Mouse (Mus musculus) MEL (cell line): ENCODE data around the gene Sec24d. TPM values are rescaled to one million over a fixed set of nuclear protein-coding genes. Genes with fewer than 3 reads are reported as not detected.

Experiments
- DNase-seq: peaks from one replicate; pipeline ENCODE4 v3.0.0; 2011; ENCODE audit warnings: low read depth, low spot score
- H3K27ac ChIP-seq: 2 replicates; pipeline ENCODE4 v1.5.1; 2012; ENCODE audit warnings: low read depth, mild to moderate bottlenecking, control low read depth, low read length, moderate library complexity; ENCODE audit not compliant: control insufficient read depth
- H3K27me3 ChIP-seq, 2 experiments: fragments of 150-350 bp in 1 of 2; sonication (generic) in 1 of 2; 2 replicates each; pipeline ENCODE4 v1.6.1; 2012; ENCODE audit warnings: low read length in 2 of 2, mild to moderate bottlenecking in 2 of 2, improper control_type of control experiment in 1 of 2, moderate library complexity in 1 of 2; ENCODE audit not compliant: insufficient read depth in 2 of 2, control insufficient read depth in 1 of 2
- H3K36me3 ChIP-seq, 2 experiments: 2 replicates each; pipeline ENCODE4 v1.6.1; 2012 to 2014; ENCODE audit warnings: low read length in 2 of 2, improper control_type of control experiment in 1 of 2, inconsistent platforms in 1 of 2, mild to moderate bottlenecking in 1 of 2; ENCODE audit not compliant: insufficient read depth in 2 of 2, control insufficient read depth in 1 of 2
- H3K4me1 ChIP-seq, 2 experiments: fragments of 150-350 bp in 1 of 2; sonication (generic) in 1 of 2; 2 replicates each; pipeline ENCODE4 v1.6.1; 2012; ENCODE audit warnings: low read length in 2 of 2, improper control_type of control experiment in 1 of 2, mild to moderate bottlenecking in 1 of 2; ENCODE audit not compliant: insufficient read depth in 2 of 2, control insufficient read depth in 1 of 2
- H3K4me3 ChIP-seq, 2 experiments: fragments of 150-350 bp in 1 of 2; sonication (generic) in 1 of 2; 2 replicates each; pipeline ENCODE4 v1.5.1; 2012; ENCODE audit warnings: low read depth in 2 of 2, low read length in 2 of 2, mild to moderate bottlenecking in 2 of 2, moderate library complexity in 2 of 2, control low read depth in 1 of 2, improper control_type of control experiment in 1 of 2; ENCODE audit not compliant: control insufficient read depth in 1 of 2, insufficient read depth in 1 of 2
- H3K79me2 ChIP-seq: 2 replicates; pipeline ENCODE4 v1.6.1; 2012; ENCODE audit warnings: mild to moderate bottlenecking, low read length, moderate library complexity; ENCODE audit not compliant: control insufficient read depth, poor library complexity, insufficient read depth
- H3K9ac ChIP-seq: 2 replicates; pipeline ENCODE4 v1.6.1; 2012; ENCODE audit warnings: low read depth, mild to moderate bottlenecking, control low read depth, low read length, moderate library complexity; ENCODE audit not compliant: control insufficient read depth, poor library complexity, severe bottlenecking
- H3K9me3 ChIP-seq: fragments of 150-350 bp; sonication (generic); replicated peaks from 2 replicates; pipeline ENCODE4 v1.6.1; 2012; ENCODE audit warnings: mild to moderate bottlenecking, low read length, improper control_type of control experiment, moderate library complexity; ENCODE audit not compliant: insufficient read depth
- CHD2 ChIP-seq: IDR thresholded peaks from 2 replicates; pipeline ENCODE4 v1.6.1; 2011; ENCODE audit warnings: low read length, improper control_type of control experiment
- EP300 ChIP-seq, 2 experiments: IDR thresholded peaks; 2 replicates each; pipeline ENCODE4 v1.6.1; 2011; ENCODE audit warnings: improper control_type of control experiment in 2 of 2, low read length in 2 of 2, low read depth in 1 of 2, mild to moderate bottlenecking in 1 of 2
- GABPA ChIP-seq: IDR thresholded peaks from 2 replicates; pipeline ENCODE4 v1.6.1; 2012; ENCODE audit warnings: low read depth, mild to moderate bottlenecking, inconsistent platforms, low read length, improper control_type of control experiment, moderate library complexity
- JUND ChIP-seq: IDR thresholded peaks from 2 replicates; pipeline ENCODE4 v1.6.1; 2011; ENCODE audit warnings: low read depth, mild to moderate bottlenecking, improper control_type of control experiment, low read length
- KAT2A ChIP-seq: conservative IDR thresholded peaks from 2 replicates; pipeline ENCODE4 v1.6.1; 2012; ENCODE audit warnings: low read depth, low read length, improper control_type of control experiment, inconsistent platforms
- MAX ChIP-seq: IDR thresholded peaks from 2 replicates; pipeline ENCODE4 v1.6.1; 2011; ENCODE audit warnings: low read length, improper control_type of control experiment
- MEF2A ChIP-seq: IDR thresholded peaks from 2 replicates; pipeline ENCODE4 v1.6.1; 2014; ENCODE audit warnings: low read depth, mild to moderate bottlenecking, inconsistent platforms, low read length, improper control_type of control experiment; ENCODE audit not compliant: poor library complexity, insufficient replicate concordance, severe bottlenecking; ENCODE audit errors: extremely low read depth
- MYC ChIP-seq: IDR thresholded peaks from 2 replicates; pipeline ENCODE4 v1.6.1; 2011; ENCODE audit warnings: low read depth, mild to moderate bottlenecking, low read length, improper control_type of control experiment, moderate library complexity
- NELFE ChIP-seq: IDR thresholded peaks from 2 replicates; pipeline ENCODE4 v1.6.1; 2011; ENCODE audit warnings: low read depth, low read length, improper control_type of control experiment
- POLR2AphosphoS2 ChIP-seq: IDR thresholded peaks from 2 replicates; pipeline ENCODE4 v1.6.1; 2011; ENCODE audit warnings: low read length, improper control_type of control experiment
- RCOR1 ChIP-seq: IDR thresholded peaks from 2 replicates; pipeline ENCODE4 v1.6.1; 2012; ENCODE audit warnings: low read depth, mild to moderate bottlenecking, inconsistent platforms, low read length, improper control_type of control experiment
- SIN3A ChIP-seq: IDR thresholded peaks from 2 replicates; pipeline ENCODE4 v1.6.1; 2012; ENCODE audit warnings: low read length, improper control_type of control experiment, inconsistent platforms
- TAL1 ChIP-seq: IDR thresholded peaks from 2 replicates; pipeline ENCODE4 v1.6.1; 2012; ENCODE audit warnings: mild to moderate bottlenecking, inconsistent platforms, low read length, moderate library complexity, mixed read lengths
- USF2 ChIP-seq, 2 experiments: IDR thresholded peaks; 2 replicates each; pipeline ENCODE4 v1.6.1; 2011 to 2012; ENCODE audit warnings: improper control_type of control experiment in 2 of 2, low read length in 2 of 2, borderline replicate concordance in 1 of 2, inconsistent platforms in 1 of 2, low read depth in 1 of 2, mild to moderate bottlenecking in 1 of 2; ENCODE audit not compliant: insufficient read depth in 1 of 2
- polyA plus RNA-seq, 2 experiments: library from polyadenylated mRNA; stranded (reverse) in 1 of 2; unstranded in 1 of 2; fragments of >175 nt in 1 of 2; fragments of >200 nt in 1 of 2; gene quantifications; 2 replicates each; pipeline versions ENCODE4 v1.2.1 to v1.2.4; 2012; ENCODE audit warnings: low replicate concordance in 2 of 2, low read depth in 1 of 2; ENCODE audit not compliant: insufficient read length in 2 of 2, insufficient read depth in 1 of 2, missing spikeins in 1 of 2
- total RNA-seq: library from RNA; depleted of rRNA; stranded (reverse); fragments of 300-350 nt; gene quantifications from 2 replicates; pipeline ENCODE4 v1.2.3, GENCODE M21; 2012

Sec24d gene
- total and polyA plus RNA-seq, 3 experiments: 10.3 to 23.9 TPM; not detected in 1

- H3K9me3 ChIP-seq: no peaks in the 10 kb centered on the region
- H3K36me3 ChIP-seq: no peaks in the 10 kb centered on the region
- no peak overlapping the region for H3K4me3 ChIP-seq
- DNase-seq: no peak
- no peak overlapping the region for H3K9ac ChIP-seq
- no peaks in the 10 kb centered on the region for H3K79me2 ChIP-seq
- H3K27me3 ChIP-seq: no peaks in the 10 kb centered on the region
- H3K4me1 ChIP-seq: peaks cover 0 to 8% of the 10 kb centered on the region in 2 experiments; a peak in 2 of 4 replicates
- TF ChIP-seq MAX: no peak
- no peak for TF ChIP-seq RCOR1
- TF ChIP-seq NELFE: no peak
- TF ChIP-seq CHD2: no peak
- no peak for TF ChIP-seq EP300 (IDR thresholded peaks at IDR 0.05; ENCODE audit: low read depth in 1 of 2, low read length in 2 of 2)
- no peak for TF ChIP-seq MYC
- no peak for TF ChIP-seq MEF2A
- TF ChIP-seq TAL1: no peak
- no peak for TF ChIP-seq POLR2AphosphoS2
- TF ChIP-seq JUND: no peak
- no peak for TF ChIP-seq KAT2A
- H3K27ac ChIP-seq: no peak overlapping the region
These were observed 18.4 kb downstream of the Sec24d start for GRCm38 (mm10) chr3:123285649-123286048.

- no peak overlapping the region for H3K27ac ChIP-seq
- H3K4me3 ChIP-seq: no peak overlapping the region
- H3K4me1 ChIP-seq: no peaks in the 10 kb centered on the region; a peak in 1 of 4 replicates
- no peak for DNase-seq
- TF ChIP-seq CHD2: no peak
- TF ChIP-seq MYC: no peak
- TF ChIP-seq NELFE: no peak
- TF ChIP-seq EP300 (IDR thresholded peaks at IDR 0.05; ENCODE audit: low read depth in 1 of 2, low read length in 2 of 2): no peak
- no peak for TF ChIP-seq MAX
- no peak for TF ChIP-seq USF2 (IDR thresholded peaks at IDR 0.05; ENCODE audit: borderline replicate concordance in 1 of 2, insufficient read depth in 1 of 2, low read depth in 1 of 2, low read length in 2 of 2)
- no peak for TF ChIP-seq SIN3A
- no peak for TF ChIP-seq GABPA
- TF ChIP-seq, all 39 proteins: peak for 0
- Histone ChIP-seq H3K79me2 (no peaks in the 10 kb centered on the region), H3K9ac (no peak overlapping the region), H3K36me3 (no peaks in the 10 kb centered on the region), H3K27me3 (no peaks in the 10 kb centered on the region), H3K9me3 (no peaks in the 10 kb centered on the region)
These were observed 21.8 kb downstream of the Sec24d start for GRCm38 (mm10) chr3:123288856-123289570.
